Mouse (Mus musculus) frontal cortex, postnatal 14 days (tissue): ENCODE results near the gene Tmem43.
A peak's percentile ranks its signal among the peaks of the same experiment; 100 is the strongest.
"Not testable (repeated sequence)": the region's sequence is repeated elsewhere in the genome, so short reads cannot be mapped to it uniquely, and the experiment has no call there.

Source experiments
- DNase-seq, 2 experiments: peaks; one replicate each; pipeline ENCODE4 v3.0.0; 2022; ENCODE audit warnings: low spot score in 2 of 2

Gene Tmem43

GRCm38 (mm10) chr6:91472868-91473804 lies at the start of gene Tmem43, which contains the start of gene Chchd4:
Gene Tmem43 (plus strand): TSS chr6:91473703.
Gene Chchd4 (minus strand): TSS chr6:91473546.
- DNase-seq: peak; percentile 97 to 99

GRCm38 (mm10) chr6:91424151-91424550 lies 49.4 kb upstream of the Tmem43 start:
- no peak for DNase-seq

GRCm38 (mm10) chr6:91440474-91441144 lies 32.9 kb upstream of the Tmem43 start:
- DNase-seq: peak; percentile 94 to 98

- no peak for DNase-seq
Observed at GRCm38 (mm10) chr6:91441145-91441662, 32.3 kb upstream of the Tmem43 start.

- no peak for DNase-seq
Observed at GRCm38 (mm10) chr6:91445316-91445715, 28.2 kb upstream of the Tmem43 start.

GRCm38 (mm10) chr6:91449472-91450225 lies 23.9 kb upstream of the Tmem43 start:
- DNase-seq: no peak

- no peak for DNase-seq
Observed at GRCm38 (mm10) chr6:91452056-91452455, 21.4 kb upstream of the Tmem43 start.

GRCm38 (mm10) chr6:91454546-91454945 lies 19.0 kb upstream of the Tmem43 start:
- DNase-seq: no peak

GRCm38 (mm10) chr6:91459471-91459870 lies 14.0 kb upstream of the Tmem43 start:
- no peak for DNase-seq

GRCm38 (mm10) chr6:91465756-91466155 lies 7.7 kb upstream of the Tmem43 start:
- DNase-seq: no peak

- no peak for DNase-seq
Observed at GRCm38 (mm10) chr6:91467106-91467505, 6.4 kb upstream of the Tmem43 start.

GRCm38 (mm10) chr6:91470712-91471111 lies 2.8 kb upstream of the Tmem43 start:
- no peak for DNase-seq

- not testable (repeated sequence) for DNase-seq
Observed at GRCm38 (mm10) chr6:91471427-91471826, 2.1 kb upstream of the Tmem43 start.

GRCm38 (mm10) chr6:91472319-91472718 lies 1.2 kb upstream of the Tmem43 start:
- DNase-seq: no peak

- no peak for DNase-seq
Observed at GRCm38 (mm10) chr6:91473805-91474440, 420 bp downstream of the Tmem43 start.

GRCm38 (mm10) chr6:91474441-91475190 lies 1.1 kb downstream of the Tmem43 start:
- DNase-seq: no peak

GRCm38 (mm10) chr6:91476541-91476940 lies 3.0 kb downstream of the Tmem43 start:
- DNase-seq: no peak

GRCm38 (mm10) chr6:91483371-91483770 lies 9.9 kb downstream of the Tmem43 start:
- no peak for DNase-seq

- no peak for DNase-seq
Observed at GRCm38 (mm10) chr6:91486736-91487453, 13.4 kb downstream of the Tmem43 start.
